Mouse (Mus musculus): ENCODE data around the gene Gpr160.

DNA sequence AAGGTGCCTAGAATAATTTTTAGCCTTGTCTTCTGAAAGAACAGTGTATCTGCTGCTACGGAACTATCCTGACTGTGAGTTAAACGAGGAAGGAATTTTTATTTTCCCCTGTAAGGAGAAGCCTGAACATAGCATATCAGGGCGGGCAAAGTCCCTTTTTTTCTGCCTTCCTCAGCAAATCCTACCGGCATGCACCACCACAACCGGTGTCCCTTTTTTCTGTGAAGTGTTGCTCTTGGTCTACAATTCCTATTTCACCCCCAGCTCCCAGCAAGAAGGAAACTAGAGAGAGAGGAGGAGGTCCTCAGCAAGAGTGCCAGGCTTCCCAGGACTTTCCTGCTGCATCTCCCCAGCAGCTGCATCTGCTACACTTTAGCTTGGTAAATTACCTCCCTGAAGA is 2.2 kb upstream of the Gpr160 start:
- no peak for TF ChIP-seq CTCF (IDR thresholded peaks at IDR 0.05; ENCODE audit: insufficient read depth, low read length)
- no peak for TF ChIP-seq POLR2A (IDR thresholded peaks at IDR 0.05; ENCODE audit: borderline replicate concordance, extremely low read depth, low read depth, low read length)

Measured in lung, adult 2 months (tissue).